Mouse (Mus musculus) liver, embryonic 14.5 days (tissue): ENCODE data around the gene AC129217.1. TPM values are rescaled to one million over a fixed set of nuclear protein-coding genes. Genes with fewer than 3 reads are reported as not detected.

ENCODE experiments used
- ATAC-seq: fragments of 200-750 bp; cut with Nextera tagmentation; 2 replicates; pipeline ENCODE4 v1.8.0; 2017; ENCODE audit warnings: moderate number of reproducible peaks, mild to moderate bottlenecking, moderate library complexity; ENCODE audit not compliant: insufficient read depth
- DNase-seq, 3 experiments: peaks; one replicate each; pipeline ENCODE4 v3.0.0-alpha.2; 2012 to 2013; ENCODE audit warnings: low read depth in 3 of 3, low spot score in 3 of 3
- H3K27ac ChIP-seq: fragments of 300-500 bp; sonication (generic); 2 replicates; pipeline ENCODE4 v1.5.1; 2014; ENCODE audit warnings: moderate library complexity, mild to moderate bottlenecking, control low read depth, inconsistent platforms
- H3K27me3 ChIP-seq: fragments of 300-500 bp; sonication (generic); 2 replicates; pipeline ENCODE4 v1.6.1; 2014; ENCODE audit warnings: mild to moderate bottlenecking, low read length, moderate library complexity; ENCODE audit not compliant: control insufficient read depth, insufficient read depth
- H3K36me3 ChIP-seq: fragments of 300-500 bp; sonication (generic); replicated peaks from 2 replicates; pipeline ENCODE4 v1.6.1; 2014; ENCODE audit warnings: low read depth; ENCODE audit not compliant: control insufficient read depth, insufficient read depth
- H3K4me1 ChIP-seq, 2 experiments: fragments of 200-500 bp in 1 of 2; fragments of 300-500 bp in 1 of 2; sonication (generic) in 1 of 2; replicated peaks; 2 replicates each; pipeline ENCODE4 v1.6.1; 2012 to 2014; ENCODE audit warnings: antibody characterized with exemption in 1 of 2, inconsistent platforms in 1 of 2, low read length in 1 of 2; ENCODE audit not compliant: control insufficient read depth in 2 of 2, insufficient read depth in 2 of 2
- H3K4me2 ChIP-seq: fragments of 300-500 bp; sonication (generic); 2 replicates; pipeline ENCODE4 v1.6.1; 2014; ENCODE audit warnings: low read depth, mild to moderate bottlenecking, control low read depth, moderate library complexity
- H3K4me3 ChIP-seq, 2 experiments: fragments of 200-500 bp in 1 of 2; fragments of 300-500 bp in 1 of 2; sonication (generic) in 1 of 2; 2 replicates each; pipeline ENCODE4 v1.5.1; 2012 to 2014; ENCODE audit warnings: low read depth in 2 of 2, low read length in 2 of 2, mild to moderate bottlenecking in 2 of 2, control low read depth in 1 of 2, inconsistent platforms in 1 of 2, moderate library complexity in 1 of 2; ENCODE audit not compliant: insufficient read depth in 1 of 2
- H3K9ac ChIP-seq: fragments of 300-500 bp; sonication (generic); replicated peaks from 2 replicates; pipeline ENCODE4 v1.6.1; 2014; ENCODE audit warnings: mild to moderate bottlenecking, control low read depth, moderate library complexity
- H3K9me3 ChIP-seq: fragments of 300-500 bp; sonication (generic); 2 replicates; pipeline ENCODE4 v1.6.1; 2016; ENCODE audit warnings: low read length, mixed read lengths; ENCODE audit not compliant: control insufficient read depth
- CTCF ChIP-seq: IDR thresholded peaks from 2 replicates; pipeline ENCODE4 v1.5.1; 2016; ENCODE audit warnings: antibody characterized with exemption, low read depth, control low read depth
- EP300 ChIP-seq: IDR thresholded peaks from 2 replicates; pipeline ENCODE4 v1.6.1; 2016; ENCODE audit warnings: antibody characterized with exemption, low read depth
- WGBS: fragments of 180-500 bp; shearing (Covaris S2); extraction: QIAGEN DNeasy Blood & Tissue Kit; methylation state at CpG from one replicate; pipeline ENCODE4 v1.1.7; 2014; ENCODE audit not compliant: insufficient replicate concordance; 5-methylcytosine and 5-hydroxymethylcytosine counted together
- polyA plus RNA-seq, 2 experiments: library from polyadenylated mRNA; depleted of rRNA in 1 of 2; stranded (reverse) in 1 of 2; unstranded in 1 of 2; fragments of >200 nt; fragmentation: Nextera tagmentation in 1 of 2; extraction: Ambion mirVana in 1 of 2; gene quantifications; 2 replicates each; pipeline versions ENCODE4 v1.2.1 to v1.2.3; 2012 to 2014

The AC129217.1 gene
- polyA plus RNA-seq, 2 experiments: 1.3 TPM; not detected in 1

GRCm38 (mm10) chr19:8837251-8837791, 7.7 kb downstream of the AC129217.1 start, which contains the start of gene Bscl2:
Bscl2 (plus strand) TSS chr19:8837467.
- WGBS: 1% methylated on average over 38 of the region's 38 CpGs
- H3K27ac ChIP-seq: peak within 1 kb of the TSS; percentile 30
- TF ChIP-seq EP300 (0 out of 2 replicates have a peak, but pooled peaks have one; percentile 23), CTCF (peak; percentile 73)

GRCm38 (mm10) chr19:8838041-8838730, 8.6 kb downstream of the AC129217.1 start:
- Histone ChIP-seq H3K27ac (peak overlapping the region; percentile 30), H3K27me3 (no peaks in the 10 kb centered on the region), H3K4me3 (peak overlapping the region; percentile 60 to 62), H3K9ac (peak overlapping the region; percentile 78), H3K9me3 (no peaks in the 10 kb centered on the region), H3K4me1 (peaks cover 4 to 28% of the 10 kb centered on the region in 2 experiments), H3K36me3 (peaks cover 18% of the 10 kb centered on the region), H3K4me2 (peak overlapping the region; percentile 90)
- DNase-seq: no peak
- TF ChIP-seq EP300 (no peak), CTCF (no peak)
- ATAC-seq: peak; percentile 22; the same call in 1 of the 2 replicates
- 23% methylated on average over 15 of the region's 15 CpGs for WGBS

More at GRCm38 (mm10) chr19:8837251-8837791, 7.7 kb downstream of the AC129217.1 start, which contains the start of gene Bscl2:
- DNase-seq (peak; percentile 60 to 71 (median 65)), ATAC-seq (peak; percentile 74)
- Histone ChIP-seq H3K4me3 (peak within 1 kb of the TSS; percentile 60 to 62), H3K9ac (peak within 1 kb of the TSS; percentile 78), H3K27me3 (no peaks in the 10 kb centered on the region), H3K9me3 (no peaks in the 10 kb centered on the region), H3K4me1 (peaks cover 4 to 28% of the 10 kb centered on the region in 2 experiments), H3K4me2 (peak within 1 kb of the TSS; percentile 90), H3K36me3 (peaks cover 27% of the 10 kb centered on the region)

- peak within 1 kb of the TSS; percentile 60 to 62 for H3K4me3 ChIP-seq
- WGBS: 71% methylated on average over 11 of the region's 11 CpGs
- peak within 1 kb of the TSS; percentile 8; the same call in 1 of the 2 replicates for H3K27ac ChIP-seq
- peaks cover 4 to 28% of the 10 kb centered on the region in 2 experiments for H3K4me1 ChIP-seq
- TF ChIP-seq CTCF (no peak), EP300 (no peak)
- DNase-seq (no peak), ATAC-seq (no peak)
- no peaks in the 10 kb centered on the region for H3K27me3 ChIP-seq
- peak within 1 kb of the TSS; percentile 90 for H3K4me2 ChIP-seq
- peaks cover 7% of the 10 kb centered on the region for H3K36me3 ChIP-seq
- no peaks in the 10 kb centered on the region for H3K9me3 ChIP-seq
- H3K9ac ChIP-seq: peak within 1 kb of the TSS; percentile 78
Observed at GRCm38 (mm10) chr19:8839103-8839907, 9.7 kb downstream of the AC129217.1 start, which contains the start of gene Gng3. Gng3 (minus strand) TSS chr19:8839194.

GRCm38 (mm10) chr19:8839908-8840791, 10.6 kb downstream of the AC129217.1 start:
- peak overlapping the region; percentile 55 to 56 for H3K4me3 ChIP-seq
- H3K27me3 ChIP-seq: no peaks in the 10 kb centered on the region
- peak overlapping the region; percentile 51 for H3K9ac ChIP-seq
- H3K27ac ChIP-seq: 0 out of 2 replicates have a peak overlapping the region, but pooled peaks have one; percentile 8
- ATAC-seq: peak; percentile 67
- TF ChIP-seq EP300 (no peak), CTCF (peak; percentile 17; the same call in 1 of the 2 replicates)
- peak in 2 of 3 experiments; percentile 60 to 61 for DNase-seq
- 26% methylated on average over 29 of the region's 29 CpGs for WGBS
- peak overlapping the region; percentile 64 for H3K4me2 ChIP-seq
- peaks cover 2% of the 10 kb centered on the region; the same call in 1 of the 2 replicates for H3K36me3 ChIP-seq
- peaks cover 4 to 28% of the 10 kb centered on the region in 2 experiments for H3K4me1 ChIP-seq
- no peaks in the 10 kb centered on the region for H3K9me3 ChIP-seq
